Mouse (Mus musculus): ENCODE data around the gene Lhfpl3. TPM values are rescaled to one million over a fixed set of nuclear protein-coding genes. Genes with fewer than 3 reads are reported as not detected.

Lhfpl3 gene
- polyA plus RNA-seq, 1 experiment from 2014 or later = 0.26 TPM

- 28% methylated on average over 3 of the region's 3 CpGs for WGBS
- Histone ChIP-seq H3K27ac (no peak overlapping the region), H3K36me3 (replicated peaks) (no peaks in the 10 kb centered on the region), H3K4me3 (no peak overlapping the region), H3K27me3 (ENCODE audit: poor library complexity, severe bottlenecking) (no peaks in the 10 kb centered on the region), H3K9me3 (no peaks in the 10 kb centered on the region), H3K4me1 (no peaks in the 10 kb centered on the region)
- no peak for DNase-seq (ENCODE audit: extremely low spot score, low spot score)
Measured at GRCm38 (mm10) chr5:23284884-23285283, 539.0 kb downstream of the Lhfpl3 start.

GRCm38 (mm10) chr5:23289149-23289548 lies 543.3 kb downstream of the Lhfpl3 start:
- H3K36me3 ChIP-seq (replicated peaks) = no peaks in the 10 kb centered on the region
- no peaks in the 10 kb centered on the region for H3K4me1 ChIP-seq
- no peaks in the 10 kb centered on the region for H3K9me3 ChIP-seq
- H3K27me3 ChIP-seq (ENCODE audit: poor library complexity, severe bottlenecking) = no peaks in the 10 kb centered on the region
- no peak overlapping the region for H3K27ac ChIP-seq
- DNase-seq (ENCODE audit: extremely low spot score, low spot score) = no peak
- H3K4me3 ChIP-seq = no peak overlapping the region

Small RNA genes within 50 kb of the gene (microRNA-seq; reads per million reads assigned to microRNA genes)
- not detected for gene Gm28022
- gene Gm44363 = not detected

Other genes with a start within 250 kb of the Lhfpl3 start
- 51.6 and 54.9 TPM in 2 replicates for gene Orc5, start 195.6 kb upstream of the Lhfpl3 start, polyA plus RNA-seq (2016; fragmentation: Nextera tagmentation; extraction: Ambion mirVana)